Mouse (Mus musculus): ENCODE measurements around the gene Slc41a3.

DNA sequence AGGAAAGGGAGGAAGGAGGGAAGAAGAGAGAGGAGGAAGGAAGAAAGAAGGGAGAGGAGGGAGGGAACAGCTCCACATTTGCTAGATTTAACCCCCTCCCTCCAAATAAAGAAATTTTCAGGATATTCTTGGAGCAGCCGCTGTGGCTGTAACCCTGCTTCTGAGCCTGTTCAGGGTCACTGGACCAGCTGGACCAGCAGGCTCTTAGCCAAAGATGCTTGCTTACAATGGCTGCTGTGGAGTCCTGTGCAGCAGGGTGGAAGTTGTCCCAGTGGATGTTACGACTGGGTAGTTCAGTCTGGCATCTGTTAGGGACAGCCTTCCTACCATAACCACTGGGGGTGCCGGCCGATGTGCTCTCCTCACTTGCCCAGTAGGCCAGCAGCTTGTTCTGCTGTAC lies 35.8 kb upstream of the Slc41a3 start:
- TF ChIP-seq TAL1 (conservative IDR thresholded peaks at IDR 0.05; ENCODE audit: low read depth, low read length) (no peak), CTCF (IDR thresholded peaks at IDR 0.05; ENCODE audit: low read depth, low read length) (no peak), GATA1 (IDR thresholded peaks at IDR 0.05; ENCODE audit: borderline replicate concordance, low read length) (no peak), POLR2AphosphoS5 (IDR thresholded peaks at IDR 0.05; ENCODE audit: insufficient replicate concordance, low read depth, low read length) (no peak)
